Mouse (Mus musculus): ENCODE measurements around the gene Gm49366.

DNA sequence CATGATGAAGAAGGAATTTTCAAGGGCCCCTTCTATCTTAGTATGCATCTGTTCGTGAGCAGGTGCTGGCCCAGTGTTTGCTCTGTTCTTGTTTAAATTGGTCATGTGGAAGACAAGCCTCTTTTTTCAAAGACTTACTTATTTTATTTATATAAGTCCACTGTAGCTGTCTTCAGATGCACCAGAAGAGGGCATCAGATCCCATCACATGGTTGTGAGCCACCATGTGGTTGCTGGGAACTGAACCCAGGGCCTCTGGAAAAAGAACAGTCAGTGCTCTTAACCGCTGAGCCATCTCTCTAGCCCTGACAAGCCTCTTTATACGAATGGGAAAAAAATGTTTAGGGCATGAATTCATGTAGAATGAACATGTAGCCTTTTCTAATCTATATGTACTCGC lies 49.4 kb upstream of the Gm49366 start:
- TF ChIP-seq POLR2A (IDR thresholded peaks at IDR 0.05; ENCODE audit: borderline replicate concordance, insufficient read depth, low read length): no peak
- no peak for TF ChIP-seq CTCF (IDR thresholded peaks at IDR 0.05; ENCODE audit: borderline replicate concordance, insufficient read depth, low read depth, low read length)
